Mouse (Mus musculus): Measurements from ENCODE around the gene Fam180a.

Gene Fam180a

DNA sequence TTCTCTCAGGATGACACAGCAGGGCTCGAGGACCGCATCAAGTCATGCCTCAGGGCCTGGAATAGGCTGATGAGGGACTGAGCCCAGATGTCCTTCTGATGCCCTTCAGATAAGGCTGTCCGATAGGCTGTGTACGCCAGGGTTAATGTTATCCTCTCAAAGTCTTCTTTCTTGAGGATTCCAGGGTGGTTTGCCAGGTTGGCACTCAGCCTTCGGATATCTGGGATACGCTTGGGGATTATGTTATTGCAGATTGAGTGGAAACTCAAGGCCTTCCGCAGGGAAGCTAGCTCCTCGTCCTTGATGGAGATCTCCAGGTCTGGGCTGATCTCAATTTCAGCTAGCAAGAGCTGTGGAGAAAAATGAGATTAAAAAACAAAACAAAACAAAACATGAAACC lies 12.4 kb downstream of the Fam180a start:
- no peak for DNase-seq (ENCODE audit: low spot score in 2 of 2)

DNA sequence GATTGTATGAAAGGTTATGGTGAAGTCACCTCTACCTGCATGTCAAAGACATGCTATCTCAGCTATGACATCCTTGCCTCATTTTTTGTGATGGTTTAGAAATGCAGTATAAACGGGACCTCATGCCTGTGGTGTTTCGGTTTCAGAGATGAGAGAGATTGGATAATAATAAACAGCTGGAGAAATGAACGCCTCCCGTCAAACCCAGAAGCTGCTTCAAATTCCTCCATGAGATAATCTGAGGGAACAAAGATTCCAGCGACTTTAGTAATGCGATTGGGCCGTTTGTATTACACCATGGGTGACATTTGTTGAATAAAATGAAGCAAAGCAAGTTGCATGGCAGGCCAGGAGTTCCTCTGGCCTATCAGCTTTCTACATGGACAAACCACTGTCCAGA lies 16.5 kb downstream of the Fam180a start:
- DNase-seq (ENCODE audit: low spot score in 2 of 2): no peak

DNA sequence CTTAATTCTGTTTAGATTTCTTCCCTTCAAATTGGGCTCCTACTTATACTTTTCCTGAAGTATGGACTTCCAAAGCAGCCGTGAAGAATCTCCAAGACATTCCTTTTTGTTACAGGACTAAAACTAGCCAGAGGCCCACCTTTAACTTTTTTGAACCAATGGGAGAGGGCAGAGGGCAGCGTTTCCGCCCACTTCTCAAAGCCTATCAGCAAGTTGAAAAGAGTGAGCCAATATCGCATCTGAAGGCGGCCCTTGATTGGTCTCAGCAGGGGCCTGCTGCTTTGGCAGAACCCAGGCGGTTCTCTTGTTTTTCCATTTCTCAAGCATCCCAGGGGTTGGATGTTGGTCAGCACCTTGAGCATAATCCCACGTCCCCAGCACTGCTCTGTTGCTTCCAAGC lies 17.9 kb downstream of the Fam180a start, which contains the start of gene Slc13a4:
Gene Slc13a4, minus strand, starts transcription at position 95 of the 400 bp plus-strand sequence.
- DNase-seq (ENCODE audit: low spot score in 2 of 2): no peak

DNA sequence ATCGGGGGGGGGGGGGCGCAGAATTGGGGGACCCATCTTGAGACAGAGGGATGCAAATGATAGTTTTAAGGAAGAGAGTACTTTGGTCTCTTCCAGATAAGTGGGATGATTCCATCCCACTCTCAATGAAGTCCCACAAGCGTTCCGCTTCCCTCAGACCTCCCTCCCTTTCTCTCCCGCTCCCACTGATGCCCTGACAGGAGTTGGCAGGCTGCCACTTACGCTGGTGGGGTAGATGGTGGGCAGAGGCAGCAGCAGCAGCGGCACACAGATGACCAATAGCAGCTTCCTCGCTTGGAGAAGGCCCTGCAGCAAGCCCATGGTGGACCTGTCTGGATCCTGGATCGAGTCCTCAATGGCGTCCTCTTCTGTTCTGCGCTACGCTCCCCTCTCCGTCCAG lies 18.8 kb downstream of the Fam180a start:
- no peak for DNase-seq (ENCODE audit: low spot score in 2 of 2)

DNA sequence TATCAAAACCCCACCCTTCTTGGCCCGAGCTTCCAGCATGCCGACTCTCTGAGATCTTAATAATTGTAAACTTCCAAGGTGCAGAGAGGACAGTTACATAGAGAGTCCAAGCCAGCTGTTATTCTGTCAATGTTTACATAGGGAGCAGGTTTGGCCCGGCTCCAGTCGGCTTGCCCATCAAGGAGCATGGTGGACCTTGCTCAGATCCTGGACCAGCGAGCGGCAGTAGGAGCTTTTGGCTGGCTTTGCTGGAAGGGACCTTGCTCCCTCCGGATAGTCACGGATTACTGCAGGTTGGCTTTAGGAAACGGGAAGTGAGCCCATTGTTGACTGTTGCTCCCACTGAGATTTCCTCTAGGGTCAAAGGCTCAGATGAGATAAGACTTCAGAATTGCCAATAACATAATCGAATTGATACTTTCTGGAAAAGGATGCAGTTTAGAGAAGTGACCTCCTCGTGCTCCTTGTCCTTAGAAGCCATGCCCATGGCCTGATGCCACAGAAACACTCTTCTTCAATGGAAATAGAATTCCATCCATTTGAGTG lies 22.5 kb downstream of the Fam180a start:
- no peak for DNase-seq (ENCODE audit: low spot score in 2 of 2)

DNA sequence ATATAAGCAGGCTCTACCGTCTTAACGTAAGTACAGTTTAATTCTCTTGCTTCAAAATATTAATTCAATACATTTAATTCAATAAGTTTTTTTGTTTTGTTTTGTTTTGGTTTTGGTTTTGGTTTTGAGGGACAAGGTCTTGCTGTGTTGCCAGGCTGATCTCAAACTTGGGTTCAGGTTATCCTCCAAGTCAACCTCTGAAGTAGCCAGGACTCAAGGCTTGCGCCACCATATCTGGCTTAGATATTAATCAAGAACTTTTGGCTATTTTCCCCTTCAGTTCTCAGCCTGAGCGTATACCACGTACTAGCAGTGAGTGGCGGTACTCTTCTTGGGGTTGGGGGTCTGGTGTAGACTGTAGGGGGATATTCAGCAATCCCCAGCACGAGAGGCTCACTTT lies 23.4 kb downstream of the Fam180a start:
- DNase-seq (ENCODE audit: low spot score in 2 of 2): no peak

DNA sequence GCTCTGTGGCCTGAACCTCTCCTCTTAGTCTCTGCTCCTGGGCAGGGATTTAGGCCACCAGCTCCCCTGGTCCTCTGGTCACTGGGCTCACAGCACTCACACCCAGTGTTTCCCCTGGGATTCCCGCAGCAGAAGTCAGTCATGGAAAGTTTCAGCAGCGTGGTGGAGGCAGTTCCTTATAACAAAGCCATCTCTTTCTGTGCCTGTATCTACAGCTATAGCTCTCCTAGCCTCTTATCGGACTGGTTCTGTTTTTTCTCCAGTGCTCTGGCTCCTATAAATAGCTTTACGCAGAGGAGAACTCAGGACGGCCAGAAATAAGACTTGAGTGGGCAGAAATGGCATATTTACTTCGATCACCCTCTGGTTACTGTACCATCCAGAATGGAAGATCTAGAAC lies 27.6 kb downstream of the Fam180a start:
- no peak for DNase-seq (ENCODE audit: low spot score in 2 of 2)

DNA sequence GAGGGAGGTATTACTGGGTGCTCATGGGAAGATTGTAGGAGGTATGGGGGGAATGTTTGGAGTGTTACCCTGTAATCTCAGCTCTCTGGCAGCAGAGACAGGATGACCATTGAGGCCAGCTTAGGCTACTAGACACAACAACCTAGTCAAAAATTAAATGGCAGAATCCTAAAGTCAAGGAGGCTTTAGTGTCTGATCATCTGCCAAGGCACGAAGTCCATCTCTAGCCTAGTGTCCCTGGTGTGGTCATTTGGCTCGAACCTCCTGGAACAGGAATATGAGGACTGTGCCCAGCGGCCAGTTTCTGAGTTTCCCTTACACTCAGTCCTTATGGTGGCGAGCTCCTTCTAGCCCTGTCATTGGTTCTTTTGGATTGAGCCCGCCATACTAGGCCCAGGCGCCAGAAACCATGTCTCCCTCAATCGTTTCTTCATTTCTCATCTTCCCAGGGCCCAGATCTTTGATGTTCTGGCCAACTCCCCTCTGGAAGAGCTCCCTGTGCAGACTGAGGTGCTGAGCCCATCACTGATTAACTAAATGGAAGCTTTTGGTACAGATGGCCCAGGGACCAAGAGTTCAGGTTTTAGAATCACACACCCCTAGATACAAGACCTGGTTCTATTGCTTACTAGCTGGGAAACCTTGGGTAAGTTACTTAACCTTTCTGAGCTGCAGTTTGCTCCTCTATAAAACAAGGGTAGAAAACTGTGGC lies 28.3 kb downstream of the Fam180a start:
- DNase-seq (ENCODE audit: low spot score in 2 of 2): no peak

DNA sequence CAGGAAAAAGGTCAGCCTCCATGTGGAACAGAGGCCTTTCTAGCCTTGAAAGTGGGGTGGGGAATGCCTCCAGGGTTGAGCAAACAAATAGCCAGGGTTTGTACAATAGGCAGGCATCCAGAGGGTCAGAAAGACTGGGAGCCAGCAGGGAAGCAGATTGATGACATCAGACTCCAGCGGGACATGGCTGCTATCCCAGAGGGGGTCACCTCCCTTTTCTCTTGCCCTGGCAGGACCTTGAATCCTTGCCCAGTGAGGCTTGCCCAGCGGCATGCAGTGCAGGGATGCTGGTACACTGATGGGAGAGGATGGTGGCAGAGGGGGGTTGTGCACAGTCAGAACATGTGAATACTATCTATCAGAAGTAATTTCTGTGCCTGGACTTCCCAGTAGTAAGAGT lies 28.9 kb downstream of the Fam180a start:
- no peak for DNase-seq (ENCODE audit: low spot score in 2 of 2)

DNA sequence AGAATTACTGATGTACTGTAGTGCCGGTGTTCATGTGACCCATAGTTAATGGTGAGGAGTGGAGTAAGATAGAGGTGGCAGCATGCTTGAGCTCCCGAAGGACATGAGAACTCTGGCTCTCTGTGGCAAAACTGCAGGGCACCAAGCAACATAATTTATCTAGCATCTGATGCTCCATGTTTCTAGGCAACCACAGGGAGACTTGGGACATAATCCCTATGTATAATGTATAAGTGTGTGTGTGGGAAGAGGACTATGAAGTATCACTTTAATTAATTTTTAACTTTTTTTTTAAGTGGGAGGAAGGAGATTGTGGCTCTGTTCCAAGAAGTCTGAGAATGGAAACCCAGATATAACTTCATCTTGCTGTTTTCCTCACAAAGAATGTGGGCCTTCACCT lies 31.0 kb downstream of the Fam180a start:
- no peak for DNase-seq (ENCODE audit: low spot score in 2 of 2)

DNA sequence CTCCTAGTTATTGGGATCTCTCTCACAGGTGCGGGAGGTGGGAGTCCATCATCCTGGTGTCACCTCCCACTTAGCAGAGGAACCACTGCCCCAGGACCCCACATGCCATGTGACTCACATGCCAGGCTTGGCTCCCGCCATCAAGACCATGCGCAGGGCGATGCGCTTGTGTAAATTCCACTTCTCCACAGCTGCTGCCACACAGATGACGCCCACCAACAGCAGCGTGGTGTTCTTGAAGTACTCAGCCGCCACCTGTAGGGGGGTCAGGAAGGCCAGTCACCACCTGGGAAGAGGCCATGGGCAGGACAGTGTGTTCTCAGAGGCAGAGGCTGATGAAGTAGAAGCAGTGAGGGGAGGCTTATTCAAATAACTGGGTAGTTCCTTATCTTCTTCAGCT lies 36.3 kb downstream of the Fam180a start:
- DNase-seq (ENCODE audit: low spot score in 2 of 2): no peak

DNA sequence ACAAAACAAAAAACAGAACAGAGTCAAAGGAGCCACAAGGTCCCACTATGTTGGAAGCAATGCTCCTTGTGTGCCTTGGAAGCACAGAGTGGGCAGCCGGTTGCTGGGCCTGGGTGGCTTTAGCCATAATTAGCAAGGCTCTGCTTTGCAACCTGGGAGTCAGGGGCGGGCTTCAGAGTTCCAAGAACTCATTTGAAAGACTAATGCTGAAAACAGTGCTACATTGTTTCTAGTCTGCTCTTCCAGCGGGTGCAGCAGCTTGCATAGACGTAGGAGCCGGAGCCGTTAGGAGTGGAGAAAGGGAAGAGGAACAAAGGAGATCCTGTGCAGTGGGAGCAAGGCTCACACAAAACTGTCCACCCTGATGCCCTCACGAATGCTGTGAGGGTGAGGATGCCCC lies 37.0 kb downstream of the Fam180a start:
- DNase-seq (ENCODE audit: low spot score in 2 of 2): no peak

DNA sequence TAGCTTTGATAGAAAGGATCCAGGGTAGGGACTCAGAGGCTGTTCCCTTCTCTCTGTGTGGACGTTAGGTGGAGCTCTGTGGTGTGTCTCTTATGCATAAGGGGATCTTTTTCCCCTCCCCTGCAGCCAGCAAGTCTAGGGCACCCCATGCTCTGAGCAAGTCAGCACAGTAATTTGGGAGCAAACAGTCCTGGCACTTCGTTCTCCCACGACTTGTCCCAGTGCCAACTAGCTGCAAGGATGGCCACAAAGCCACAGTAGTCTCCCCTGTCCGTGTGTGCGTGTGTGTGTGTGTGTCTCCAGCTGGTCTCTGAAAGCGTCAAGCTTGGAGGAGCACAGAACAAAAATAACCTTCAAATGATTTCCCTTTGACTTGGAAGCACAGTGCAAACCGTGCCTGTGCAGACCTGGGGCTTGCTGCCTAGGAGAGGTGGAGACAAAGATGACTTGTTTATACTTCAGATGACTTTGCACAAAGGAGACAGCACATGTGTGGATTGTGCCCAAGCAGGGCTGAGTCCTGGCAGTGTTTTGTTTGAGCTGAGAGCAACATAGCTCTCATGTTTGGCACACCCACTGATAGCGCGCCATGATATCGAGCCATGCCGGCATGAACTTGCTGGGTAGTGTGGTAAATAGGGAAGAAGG lies 37.7 kb downstream of the Fam180a start:
- peak in 1 of 2 experiments; percentile 10 for DNase-seq (ENCODE audit: low spot score in 2 of 2)

DNA sequence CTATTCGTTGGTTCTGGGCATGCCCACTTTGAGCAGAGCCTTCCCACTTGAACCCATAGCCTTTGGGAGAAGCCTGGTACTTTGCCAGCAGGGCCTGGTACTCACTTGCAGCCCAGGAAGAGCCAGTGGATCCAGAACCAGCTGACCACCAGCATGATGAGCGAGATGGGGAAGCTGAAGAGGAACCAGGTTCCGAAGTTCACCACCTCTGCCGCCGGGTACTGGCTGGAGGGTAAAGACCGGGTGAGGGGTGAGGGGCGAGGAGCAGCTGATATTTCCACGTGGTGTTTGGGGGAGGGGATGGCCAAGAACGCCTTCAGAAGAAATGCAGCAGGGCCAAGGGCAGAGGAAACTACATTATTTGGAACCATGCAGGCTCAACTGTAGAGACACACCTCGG lies 46.6 kb downstream of the Fam180a start:
- DNase-seq (ENCODE audit: low spot score in 2 of 2): no peak

DNA sequence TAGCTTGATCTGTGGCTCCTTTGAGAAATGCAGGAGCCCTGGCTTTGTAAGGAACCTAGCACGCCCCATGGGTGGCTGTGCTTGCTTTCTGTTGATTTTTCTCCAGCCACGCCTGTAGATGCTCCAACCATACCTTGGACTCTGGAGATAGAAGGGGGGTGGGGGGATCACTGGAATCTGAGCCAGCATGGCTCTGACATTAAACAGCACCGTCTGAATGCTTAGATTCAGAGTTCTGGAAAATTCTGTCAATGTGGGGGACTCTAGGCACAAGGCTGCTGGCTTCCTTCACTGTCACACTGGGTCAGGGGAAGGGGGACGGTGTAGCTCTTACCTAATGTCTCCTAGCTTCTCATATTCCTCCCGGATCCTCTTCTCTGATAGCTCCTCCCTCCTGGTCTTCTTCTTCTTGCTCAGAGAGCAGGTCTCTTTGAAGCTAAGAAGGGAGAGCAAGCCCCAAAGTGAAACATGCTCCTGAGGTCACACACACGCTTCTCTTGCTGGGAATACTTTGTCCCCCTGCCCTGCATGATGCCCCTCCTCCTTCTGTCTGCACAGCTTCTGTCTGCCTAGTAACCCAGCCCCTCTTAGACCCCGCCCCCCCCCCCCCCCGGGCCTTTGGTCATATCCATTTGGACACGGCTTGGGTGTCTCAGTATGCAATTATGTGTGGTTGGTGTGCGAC lies 47.9 kb downstream of the Fam180a start:
- DNase-seq (ENCODE audit: low spot score in 2 of 2): no peak

DNA sequence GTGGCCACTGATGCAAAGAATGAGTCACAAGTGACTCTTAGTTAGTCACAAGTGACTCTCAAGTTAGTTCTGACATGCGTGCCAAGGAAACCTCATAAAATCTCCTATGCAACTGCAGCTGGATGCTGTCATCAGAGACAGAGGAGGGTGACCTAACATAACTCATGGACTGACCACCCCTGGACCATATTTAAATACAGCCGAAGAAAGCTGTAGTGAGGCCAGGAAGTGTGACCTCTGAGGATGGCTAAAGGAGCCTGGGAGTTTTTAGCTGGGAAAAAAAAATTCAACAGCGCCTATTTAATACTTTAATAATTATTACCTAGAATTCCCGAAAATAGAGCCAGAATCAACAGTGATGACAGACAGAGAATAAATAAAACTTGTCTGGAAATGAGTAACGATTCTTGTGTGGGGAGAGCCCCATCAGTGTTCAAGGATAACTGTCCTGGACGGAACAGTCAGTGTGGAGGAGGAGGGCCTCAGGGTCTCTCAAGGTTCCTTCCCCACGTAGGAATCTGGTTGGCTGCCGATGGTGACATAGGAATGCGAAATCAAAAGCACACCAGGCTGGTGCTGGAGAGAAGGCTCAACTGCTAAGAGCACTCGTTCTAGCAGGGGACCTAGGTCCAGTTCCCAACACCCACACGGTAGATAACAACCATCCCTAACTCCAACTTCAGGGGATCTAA lies 52.4 kb downstream of the Fam180a start:
- no peak for DNase-seq (ENCODE audit: low spot score in 2 of 2)

DNA sequence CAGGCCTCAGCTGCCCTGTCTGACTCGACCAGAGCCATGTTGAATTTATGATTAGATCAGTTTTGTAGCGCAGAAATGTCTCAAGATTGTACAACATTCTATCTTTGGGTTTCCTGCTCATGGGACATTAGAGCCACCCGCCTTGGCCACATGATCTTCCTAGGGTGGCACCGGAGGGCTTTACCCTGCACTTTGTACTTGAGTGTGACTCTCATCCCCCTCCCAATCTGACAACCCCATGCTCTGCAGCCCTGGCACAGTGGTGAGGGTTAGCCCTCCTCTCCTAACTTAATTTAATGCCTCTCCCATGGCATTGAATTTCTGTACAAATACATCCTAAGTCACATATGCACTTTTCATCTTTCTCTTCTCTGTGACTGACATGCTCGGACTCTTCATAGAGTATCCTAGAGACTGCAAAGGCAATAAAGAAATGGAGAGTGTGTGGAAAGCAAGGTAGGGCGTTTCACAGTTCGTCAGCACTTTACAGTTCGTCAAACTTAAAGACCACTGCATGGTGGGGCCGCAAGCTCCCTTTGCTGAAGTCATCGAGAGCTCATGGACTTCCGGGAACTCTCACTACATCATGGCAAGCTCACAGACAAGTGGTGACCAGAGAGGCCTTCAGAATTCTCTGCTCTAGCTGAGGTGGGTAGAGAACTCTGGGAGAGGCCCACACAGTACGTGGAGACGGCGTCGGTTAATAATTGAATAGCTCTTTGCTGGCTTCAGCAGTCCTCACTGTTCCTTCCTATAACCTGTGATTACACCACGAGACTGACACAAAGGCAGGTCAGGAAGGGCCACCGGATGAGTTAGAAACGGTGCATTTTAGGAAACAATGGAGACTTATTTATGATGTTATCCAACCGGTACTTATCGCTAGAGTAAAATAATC lies 53.8 kb downstream of the Fam180a start:
- no peak for DNase-seq (ENCODE audit: low spot score in 2 of 2)

DNA sequence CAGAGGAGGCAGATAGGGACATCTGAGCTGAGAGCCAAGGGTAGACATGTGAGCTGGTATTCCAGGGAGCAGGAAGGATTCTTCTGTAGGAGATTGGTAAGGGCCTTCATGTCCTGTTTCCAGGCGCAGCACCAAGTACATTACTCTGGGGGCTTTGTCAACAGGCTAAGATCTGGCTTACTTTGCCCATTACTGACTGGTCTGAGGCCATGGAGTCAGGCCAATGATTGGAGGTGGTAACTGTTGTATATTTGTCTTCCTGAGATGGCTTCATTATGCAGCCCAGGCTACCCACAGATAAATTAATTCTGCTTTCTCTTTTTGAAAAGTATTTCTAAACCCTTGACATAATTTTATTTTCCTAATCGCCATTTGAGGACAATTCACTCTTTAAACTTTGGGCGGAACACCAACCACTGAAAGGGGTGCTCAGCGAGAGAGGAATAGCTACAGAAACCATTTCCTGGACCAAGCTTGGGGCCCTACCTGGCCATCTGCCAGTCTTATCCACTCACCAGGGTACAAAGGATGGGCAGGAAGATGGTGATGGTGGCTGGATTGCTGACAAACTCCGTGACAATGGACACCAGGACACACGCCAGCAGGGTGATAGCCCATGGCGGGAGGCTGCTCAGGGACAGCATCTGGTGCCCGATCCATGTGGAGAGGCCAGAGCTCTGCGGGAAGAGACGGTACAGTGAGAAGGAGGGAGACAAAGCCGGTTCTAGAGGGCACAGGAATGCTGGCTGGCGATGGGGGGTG lies 54.7 kb downstream of the Fam180a start:
- DNase-seq (ENCODE audit: low spot score in 2 of 2): no peak

DNA sequence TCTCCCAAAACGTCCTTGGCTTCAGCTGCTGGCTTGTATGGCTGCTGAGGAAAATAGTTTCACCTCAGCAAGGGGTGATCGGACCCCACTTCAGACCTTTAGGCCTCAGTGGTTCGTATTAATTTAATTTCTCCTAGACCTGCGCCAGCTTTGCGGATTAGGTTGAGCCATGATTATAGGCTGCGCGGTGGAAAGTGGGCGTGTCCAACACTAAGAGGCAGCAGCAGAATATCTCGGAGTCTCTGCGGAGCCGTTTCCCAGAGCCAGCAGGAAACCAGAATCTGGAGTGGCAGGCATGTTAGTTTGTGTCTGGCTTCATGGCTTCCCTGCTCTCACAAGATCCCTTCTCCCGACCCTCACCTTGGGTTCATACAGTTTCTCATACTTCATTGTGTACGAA lies 56.3 kb downstream of the Fam180a start:
- DNase-seq (ENCODE audit: low spot score in 2 of 2): no peak

DNA sequence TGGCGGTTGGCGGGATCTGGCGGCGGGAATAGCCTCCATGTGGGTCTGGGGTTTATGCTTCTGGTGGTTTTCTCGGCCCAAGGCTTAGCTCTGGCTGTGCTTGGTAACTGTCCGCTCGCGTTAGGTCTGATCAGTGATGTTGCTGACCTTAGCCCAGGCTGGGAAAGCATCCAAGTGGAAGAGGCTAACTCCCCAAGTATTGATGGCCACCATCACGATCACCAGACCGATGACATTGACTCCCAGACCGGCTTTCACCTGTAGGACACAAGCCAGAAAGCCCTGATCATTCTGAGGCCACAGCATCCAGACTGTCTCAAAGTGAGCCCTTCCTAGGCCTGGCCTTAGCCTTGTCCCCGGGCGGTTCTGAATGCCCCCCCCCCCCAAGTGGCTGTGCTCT lies 57.2 kb downstream of the Fam180a start:
- DNase-seq (ENCODE audit: low spot score in 2 of 2): no peak
